Mouse (Mus musculus) kidney, embryonic 15.5 days (tissue): ENCODE results near the gene Fibp. TPM values are rescaled to one million over a fixed set of nuclear protein-coding genes. Genes with fewer than 3 reads are reported as not detected.
A peak's percentile ranks its signal among the peaks of the same experiment; 100 is the strongest.

Experiments used
- ATAC-seq: fragments of 200-750 bp; cut with Nextera tagmentation; replicated peaks from 2 replicates; pipeline ENCODE4 v1.8.0; 2017; ENCODE audit warnings: moderate TSS enrichment; ENCODE audit not compliant: low FRiP score
- H3K27ac ChIP-seq: fragments of 300-500 bp; sonication (generic); 2 replicates; pipeline ENCODE4 v1.5.1; 2015; ENCODE audit warnings: mild to moderate bottlenecking, inconsistent platforms
- H3K27me3 ChIP-seq: fragments of 300-500 bp; sonication (generic); 2 replicates; pipeline ENCODE4 v1.6.1; 2015; ENCODE audit warnings: inconsistent platforms
- H3K36me3 ChIP-seq: fragments of 300-500 bp; sonication (generic); 2 replicates; pipeline ENCODE4 v1.6.1; 2015; ENCODE audit warnings: inconsistent platforms
- H3K4me1 ChIP-seq: fragments of 300-500 bp; sonication (generic); 2 replicates; pipeline ENCODE4 v1.6.1; 2015; ENCODE audit warnings: inconsistent platforms
- H3K4me2 ChIP-seq: fragments of 300-500 bp; sonication (generic); 2 replicates; pipeline ENCODE4 v1.6.1; 2015; ENCODE audit warnings: moderate library complexity, mild to moderate bottlenecking, inconsistent platforms
- H3K4me3 ChIP-seq: fragments of 300-500 bp; sonication (generic); replicated peaks from 2 replicates; pipeline ENCODE4 v1.5.1; 2015; ENCODE audit warnings: mild to moderate bottlenecking, inconsistent platforms
- H3K9ac ChIP-seq: fragments of 300-500 bp; sonication (generic); 2 replicates; pipeline ENCODE4 v1.6.1; 2015; ENCODE audit warnings: mild to moderate bottlenecking, inconsistent platforms
- H3K9me3 ChIP-seq: fragments of 300-500 bp; sonication (generic); replicated peaks from 2 replicates; pipeline ENCODE4 v1.6.1; 2016; ENCODE audit warnings: inconsistent platforms
- WGBS: fragments of 180-500 bp; shearing (Covaris S2); methylation state at CpG from one replicate; pipeline ENCODE4 v1.1.7; 2015; ENCODE audit warnings: mixed read lengths; 5-methylcytosine and 5-hydroxymethylcytosine counted together
- polyA plus RNA-seq: library from polyadenylated mRNA; unstranded; fragments of >200 nt; fragmentation: Nextera tagmentation; extraction: Ambion mirVana; gene quantifications from 2 replicates; pipeline ENCODE4 v1.2.1, GENCODE M21; 2015

Gene Fibp
- polyA plus RNA-seq, 1 experiment from 2014 or later: 128 TPM

DNA sequence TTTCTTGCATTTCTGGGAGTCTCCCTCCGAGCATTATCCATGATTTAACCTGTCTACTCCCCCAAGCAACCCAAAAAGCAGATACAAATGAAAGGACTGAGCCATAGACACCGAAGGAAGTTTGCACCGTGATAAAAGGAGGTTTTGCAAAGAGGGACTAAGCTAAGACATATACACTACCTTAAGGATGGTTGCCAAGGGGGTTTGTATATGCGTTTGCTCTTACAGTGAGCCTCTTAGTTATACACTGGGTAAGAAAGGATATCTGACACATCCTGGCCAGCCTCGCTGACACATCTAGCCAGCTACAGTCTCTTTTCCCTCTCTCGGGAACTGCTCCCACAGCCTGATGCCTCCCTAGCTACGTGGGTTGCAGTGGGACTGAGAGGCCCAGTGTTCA, 26.5 kb upstream of the Fibp start:
- no peak for ATAC-seq
- Histone ChIP-seq H3K4me3 (peak overlapping the region; percentile 41), H3K4me2 (peak overlapping the region; percentile 78), H3K27me3 (no peaks in the 10 kb centered on the region), H3K9me3 (no peaks in the 10 kb centered on the region), H3K4me1 (peaks cover 19% of the 10 kb centered on the region), H3K36me3 (no peaks in the 10 kb centered on the region), H3K9ac (peak overlapping the region; percentile 42; the same call in 1 of the 2 replicates), H3K27ac (peak overlapping the region; percentile 82)
- 62% methylated on average over 7 of the region's 7 CpGs for WGBS

DNA sequence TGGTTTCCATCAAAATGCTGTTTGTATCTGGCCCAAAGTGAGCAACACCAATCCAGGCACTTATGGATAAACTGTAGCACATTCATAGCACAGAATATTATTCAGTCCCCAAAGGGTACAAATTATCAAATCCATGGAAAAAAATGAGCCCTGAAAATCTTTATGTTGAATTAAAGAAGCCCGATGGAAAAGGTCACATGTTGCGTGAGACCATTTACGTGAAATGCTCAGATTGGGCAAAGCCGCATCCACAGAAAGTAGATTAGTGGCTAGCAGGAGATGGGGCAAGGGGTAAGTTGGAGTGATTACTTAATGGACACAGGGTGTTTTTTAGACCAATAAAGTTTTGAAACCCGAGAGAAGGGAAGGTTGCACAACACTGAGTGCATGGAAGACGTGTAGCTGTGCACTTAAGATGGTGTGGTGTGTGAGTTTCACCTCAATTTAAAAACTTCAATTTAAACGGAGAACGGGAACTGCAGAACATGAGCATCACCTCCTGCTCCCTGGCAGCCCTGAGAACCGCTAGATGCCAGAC, 16.0 kb upstream of the Fibp start:
- H3K27ac ChIP-seq: no peak overlapping the region
- H3K4me3 ChIP-seq: no peak overlapping the region
- 63% methylated on average over 9 of the region's 9 CpGs for WGBS
- peak overlapping the region; percentile 23; the same call in 1 of the 2 replicates for H3K4me2 ChIP-seq
- no peaks in the 10 kb centered on the region for H3K36me3 ChIP-seq
- no peak overlapping the region for H3K9ac ChIP-seq
- peaks cover 44% of the 10 kb centered on the region for H3K27me3 ChIP-seq
- peaks cover 5% of the 10 kb centered on the region; the same call in 1 of the 2 replicates for H3K9me3 ChIP-seq
- ATAC-seq: no peak
- peaks cover 28% of the 10 kb centered on the region for H3K4me1 ChIP-seq

DNA sequence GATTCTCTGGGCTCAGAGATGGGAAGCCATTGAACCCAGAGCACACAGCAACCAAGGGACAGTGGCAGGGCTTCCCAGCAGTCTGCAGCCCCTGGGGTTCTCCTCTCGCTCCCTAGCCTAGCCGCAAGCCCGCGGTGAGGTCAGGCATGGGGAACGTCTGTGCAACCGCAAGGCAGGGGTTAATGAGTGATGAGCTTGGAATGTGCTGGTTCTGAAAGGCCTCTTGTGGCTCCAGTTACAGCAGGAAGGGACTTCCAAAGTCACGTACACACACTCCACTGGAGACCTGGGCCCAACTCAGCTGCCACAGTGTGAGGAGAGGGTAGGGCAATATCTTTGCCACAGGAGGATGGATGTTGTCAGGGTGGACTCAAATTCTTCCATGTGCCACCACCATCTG, 15.5 kb upstream of the Fibp start:
- Histone ChIP-seq H3K9ac (no peak overlapping the region), H3K4me3 (no peak overlapping the region; the same call in 1 of the 2 replicates), H3K4me1 (peaks cover 28% of the 10 kb centered on the region), H3K36me3 (no peaks in the 10 kb centered on the region), H3K27me3 (peaks cover 50% of the 10 kb centered on the region), H3K27ac (no peak overlapping the region), H3K9me3 (peaks cover 5% of the 10 kb centered on the region; the same call in 1 of the 2 replicates), H3K4me2 (peak overlapping the region; percentile 23; the same call in 1 of the 2 replicates)
- 18% methylated on average over 7 of the region's 7 CpGs for WGBS
- no peak for ATAC-seq

DNA sequence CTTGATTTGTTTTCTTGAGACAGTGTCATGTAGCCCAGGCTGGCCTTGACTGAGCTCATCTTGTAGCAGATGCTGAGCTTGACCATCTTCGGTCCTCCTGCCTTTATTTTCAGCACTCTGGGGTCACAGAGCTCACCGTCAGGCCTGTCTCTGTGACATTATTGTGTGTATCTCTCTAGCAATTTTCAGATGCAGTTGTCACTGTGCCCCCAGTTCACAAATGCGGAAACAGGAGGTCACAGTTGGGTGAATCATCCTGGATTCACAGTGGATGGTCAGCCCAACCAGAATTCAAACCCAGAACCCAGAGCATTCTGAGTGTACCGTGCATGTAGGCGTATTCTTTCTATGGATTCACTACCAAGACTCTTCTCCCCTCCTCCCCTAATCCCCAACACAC, 14.7 kb upstream of the Fibp start:
- H3K4me2 ChIP-seq: no peak overlapping the region
- H3K9ac ChIP-seq: no peak overlapping the region
- ATAC-seq: no peak
- no peak overlapping the region for H3K27ac ChIP-seq
- 84% methylated on average over 5 of the region's 5 CpGs for whole genome bisulfite sequencing
- peaks cover 28% of the 10 kb centered on the region for H3K4me1 ChIP-seq
- H3K36me3 ChIP-seq: no peaks in the 10 kb centered on the region
- H3K27me3 ChIP-seq: peaks cover 57% of the 10 kb centered on the region
- no peaks in the 10 kb centered on the region for H3K9me3 ChIP-seq
- no peak overlapping the region for H3K4me3 ChIP-seq

DNA sequence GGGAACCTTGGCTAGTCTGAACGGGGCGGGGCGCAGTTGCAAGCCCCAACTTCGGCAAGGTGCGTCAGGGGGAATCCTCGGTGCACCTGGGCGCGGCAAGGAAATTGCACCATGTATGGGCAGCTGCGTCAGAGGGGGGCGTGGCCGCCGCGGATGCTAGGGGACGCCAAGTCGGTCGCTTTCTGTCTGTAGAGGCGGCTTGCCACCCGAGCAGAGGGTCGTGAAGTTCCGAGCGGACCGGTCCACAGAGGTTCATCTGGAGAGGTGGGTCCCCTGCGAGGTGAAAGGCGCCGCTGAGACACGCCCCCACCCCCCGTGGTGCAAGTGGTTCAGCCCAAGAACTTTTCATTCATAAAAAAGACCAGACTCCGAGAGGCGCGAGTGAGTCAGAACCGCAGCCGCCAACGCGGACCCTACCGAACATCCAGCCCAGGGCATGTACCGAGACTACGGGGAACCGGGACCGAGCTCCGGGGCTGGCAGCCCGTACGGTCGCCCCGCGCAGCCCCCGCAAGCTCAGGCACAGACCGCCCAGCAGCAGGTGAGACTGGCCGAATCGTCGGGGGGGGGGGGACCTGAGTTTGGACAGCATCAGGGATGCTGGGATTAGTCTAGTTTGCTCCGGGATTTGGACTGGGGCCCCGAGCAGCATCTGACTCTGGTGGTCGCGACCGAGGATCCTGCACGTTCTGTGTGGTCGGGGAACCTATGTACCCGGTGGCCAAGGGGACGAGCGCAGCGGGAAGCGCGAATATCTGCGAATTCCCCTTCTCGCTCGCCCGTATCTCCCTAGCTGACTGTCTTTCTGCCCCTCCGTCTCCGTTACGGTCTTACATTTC, 12.7 kb upstream of the Fibp start, which contains the start of gene Fosl1:
Gene Fosl1, plus strand, starts transcription at position 33 of the 839 bp plus-strand sequence.
- H3K4me3 ChIP-seq: peak within 1 kb of the TSS; percentile 58
- peak within 1 kb of the TSS; percentile 40 for H3K9ac ChIP-seq
- peak; percentile 46 for ATAC-seq

DNA sequence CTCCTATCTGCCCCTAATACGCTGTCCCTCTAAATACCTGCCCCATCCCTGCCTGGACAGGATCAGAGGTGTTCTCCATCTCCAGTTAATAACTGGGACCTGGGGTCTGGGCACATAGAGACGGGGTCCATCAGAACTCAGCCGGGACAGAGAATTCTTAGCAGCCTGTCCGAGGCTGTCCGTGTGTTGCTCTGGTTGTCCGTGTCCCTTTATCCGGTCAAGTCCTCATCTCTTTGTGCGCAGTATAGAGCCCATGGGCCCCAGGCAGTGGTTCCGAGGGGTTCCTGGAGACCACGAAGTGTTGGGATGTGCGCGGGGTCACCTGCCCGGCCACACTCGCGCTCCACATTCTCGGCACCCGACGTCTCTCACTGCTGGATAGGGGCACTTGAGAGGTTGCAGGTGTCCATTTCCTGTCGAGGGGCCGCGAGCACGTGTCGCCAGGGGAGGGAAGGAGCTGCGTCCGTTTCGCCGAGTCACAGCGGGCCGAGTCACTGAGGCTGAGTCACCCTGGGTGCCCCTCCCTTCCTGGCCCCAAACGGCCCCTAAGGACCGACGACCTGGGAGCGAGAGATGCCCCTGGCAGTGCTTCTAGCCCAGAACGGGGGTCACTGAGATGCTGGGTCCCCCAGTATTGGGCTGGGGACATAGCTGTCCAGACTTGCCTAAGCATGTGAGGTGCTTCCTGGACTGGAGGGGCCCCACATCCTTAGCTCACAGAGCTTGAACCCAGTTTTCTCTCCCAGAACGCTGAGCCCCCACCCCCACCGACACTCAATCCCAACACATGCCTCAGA, 11.9 kb upstream of the Fibp start:
- 0 out of 2 replicates have a peak, but pooled peaks have one; percentile 20 for ATAC-seq
- Histone ChIP-seq H3K9me3 (no peaks in the 10 kb centered on the region), H3K27me3 (peaks cover 59% of the 10 kb centered on the region), H3K4me3 (peak overlapping the region; percentile 58), H3K4me2 (peak overlapping the region; percentile 98), H3K36me3 (peaks cover under 1% of the 10 kb centered on the region; the same call in 1 of the 2 replicates), H3K9ac (peak overlapping the region; percentile 40; the same call in 1 of the 2 replicates), H3K27ac (no peak overlapping the region), H3K4me1 (peaks cover 28% of the 10 kb centered on the region)
- 5% methylated on average over 36 of the region's 36 CpGs for WGBS

More for the DNA sequence above, 12.7 kb upstream of the Fibp start, which contains the start of gene Fosl1:
- H3K27me3 ChIP-seq: peaks cover 59% of the 10 kb centered on the region
- no peak within 1 kb of the TSS for H3K27ac ChIP-seq
- peak within 1 kb of the TSS; percentile 98 for H3K4me2 ChIP-seq
- H3K9me3 ChIP-seq: no peaks in the 10 kb centered on the region
- under 1% methylated on average over 70 of the region's 70 CpGs for WGBS
- H3K4me1 ChIP-seq: peaks cover 28% of the 10 kb centered on the region
- no peaks in the 10 kb centered on the region for H3K36me3 ChIP-seq

DNA sequence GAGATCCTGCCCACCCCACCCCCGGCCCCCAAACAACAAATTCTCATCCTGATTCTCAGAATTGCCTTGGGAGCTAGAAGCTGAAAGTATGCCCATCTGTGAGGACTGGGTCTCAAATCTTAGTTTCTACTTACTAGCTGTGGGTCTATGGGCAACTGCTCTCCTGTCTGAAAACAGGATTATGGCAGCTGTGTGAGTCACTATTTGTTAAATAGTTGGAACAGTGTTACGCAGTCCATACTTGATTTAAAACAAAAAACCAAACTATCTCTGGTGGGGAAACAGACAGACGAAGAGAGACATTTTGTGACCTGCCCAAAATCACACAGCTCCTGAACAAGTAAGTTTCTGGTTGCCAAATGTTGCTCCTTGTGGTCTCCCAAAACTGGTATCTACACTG, 10.7 kb upstream of the Fibp start:
- 89% methylated on average over 3 of the region's 3 CpGs for WGBS

DNA sequence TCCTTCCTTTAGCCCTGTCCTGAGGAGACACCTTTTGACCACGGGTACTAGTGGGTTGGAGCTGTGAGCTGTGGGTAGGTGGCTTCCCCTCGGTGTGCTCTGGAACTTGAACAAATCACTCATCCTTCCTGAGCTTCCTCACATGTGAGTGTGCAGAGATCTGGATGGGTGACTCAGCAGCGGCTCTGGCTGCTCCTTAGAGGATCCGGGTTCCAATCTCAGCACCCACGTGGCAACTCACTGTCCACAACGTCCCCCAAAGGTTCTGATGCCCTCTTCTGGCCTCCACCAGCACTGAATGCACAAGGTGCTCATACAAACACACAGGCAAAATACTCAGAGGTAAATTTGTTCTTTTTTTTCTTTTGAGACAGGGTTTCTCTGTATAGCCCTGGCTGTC, 8.6 kb upstream of the Fibp start:
- peaks cover 48% of the 10 kb centered on the region for H3K4me1 ChIP-seq
- H3K9me3 ChIP-seq: no peaks in the 10 kb centered on the region
- WGBS: 78% methylated on average over 6 of the region's 6 CpGs
- H3K9ac ChIP-seq: no peak overlapping the region
- H3K4me3 ChIP-seq: no peak overlapping the region
- H3K4me2 ChIP-seq: no peak overlapping the region
- H3K27ac ChIP-seq: no peak overlapping the region
- H3K27me3 ChIP-seq: peaks cover 42% of the 10 kb centered on the region
- H3K36me3 ChIP-seq: peaks cover 13% of the 10 kb centered on the region
- no peak for ATAC-seq

More for the DNA sequence above, 10.7 kb upstream of the Fibp start:
- peaks cover 54% of the 10 kb centered on the region for H3K27me3 ChIP-seq
- ATAC-seq: no peak
- no peak overlapping the region for H3K27ac ChIP-seq
- no peaks in the 10 kb centered on the region for H3K9me3 ChIP-seq
- peaks cover 11% of the 10 kb centered on the region for H3K36me3 ChIP-seq
- H3K4me1 ChIP-seq: peaks cover 33% of the 10 kb centered on the region
- no peak overlapping the region for H3K4me2 ChIP-seq
- H3K9ac ChIP-seq: no peak overlapping the region
- H3K4me3 ChIP-seq: no peak overlapping the region

DNA sequence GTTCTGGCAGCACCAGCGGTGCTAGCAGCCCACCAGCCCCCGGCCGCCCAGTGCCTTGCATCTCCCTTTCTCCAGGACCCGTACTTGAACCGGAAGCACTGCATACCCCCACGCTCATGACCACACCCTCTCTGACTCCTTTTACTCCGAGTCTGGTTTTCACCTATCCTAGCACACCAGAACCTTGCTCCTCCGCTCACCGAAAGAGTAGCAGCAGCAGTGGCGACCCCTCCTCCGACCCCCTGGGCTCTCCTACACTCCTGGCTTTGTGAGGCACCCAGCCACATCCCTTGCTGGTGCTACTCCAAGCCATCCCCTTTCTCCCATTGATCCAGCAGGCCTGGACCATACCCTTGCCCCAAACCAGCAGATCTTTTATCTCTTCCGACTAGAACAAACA, 5.4 kb upstream of the Fibp start:
- Histone ChIP-seq H3K4me2 (peak overlapping the region; percentile 95), H3K27ac (no peak overlapping the region; the same call in 1 of the 2 replicates), H3K9ac (peak overlapping the region; percentile 6), H3K9me3 (no peaks in the 10 kb centered on the region), H3K27me3 (peaks cover 11% of the 10 kb centered on the region), H3K4me3 (peak overlapping the region; percentile 68), H3K4me1 (peaks cover 45% of the 10 kb centered on the region), H3K36me3 (peaks cover 13% of the 10 kb centered on the region)
- no peak for ATAC-seq
- 66% methylated on average over 12 of the region's 12 CpGs for WGBS

DNA sequence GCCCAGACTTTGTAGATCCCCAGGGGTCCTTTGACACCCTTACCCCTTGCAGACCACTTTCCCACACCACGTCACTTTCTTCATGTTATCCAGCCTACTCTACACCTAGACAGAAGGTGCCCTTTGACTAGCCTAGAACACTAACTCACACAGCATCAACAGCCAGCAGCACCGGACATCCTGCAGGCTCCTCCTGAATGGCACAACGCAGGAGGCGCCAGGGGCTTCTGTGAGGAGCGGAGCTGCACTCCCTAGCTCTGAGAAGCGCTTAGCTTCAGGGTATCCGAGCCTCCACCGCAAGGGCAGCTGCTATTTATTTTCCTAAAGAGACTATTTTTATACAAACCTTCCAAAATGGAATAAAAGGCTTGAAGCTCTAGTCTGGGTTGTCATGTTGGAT, 4.8 kb upstream of the Fibp start:
- Histone ChIP-seq H3K4me3 (peak overlapping the region; percentile 68), H3K9ac (peak overlapping the region; percentile 6; the same call in 1 of the 2 replicates), H3K9me3 (no peaks in the 10 kb centered on the region), H3K36me3 (peaks cover 13% of the 10 kb centered on the region), H3K27me3 (peaks cover 6% of the 10 kb centered on the region; the same call in 1 of the 2 replicates), H3K27ac (peak overlapping the region; percentile 92), H3K4me2 (peak overlapping the region; percentile 95), H3K4me1 (peaks cover 47% of the 10 kb centered on the region)
- 55% methylated on average over 8 of the region's 8 CpGs for WGBS
- ATAC-seq: no peak

DNA sequence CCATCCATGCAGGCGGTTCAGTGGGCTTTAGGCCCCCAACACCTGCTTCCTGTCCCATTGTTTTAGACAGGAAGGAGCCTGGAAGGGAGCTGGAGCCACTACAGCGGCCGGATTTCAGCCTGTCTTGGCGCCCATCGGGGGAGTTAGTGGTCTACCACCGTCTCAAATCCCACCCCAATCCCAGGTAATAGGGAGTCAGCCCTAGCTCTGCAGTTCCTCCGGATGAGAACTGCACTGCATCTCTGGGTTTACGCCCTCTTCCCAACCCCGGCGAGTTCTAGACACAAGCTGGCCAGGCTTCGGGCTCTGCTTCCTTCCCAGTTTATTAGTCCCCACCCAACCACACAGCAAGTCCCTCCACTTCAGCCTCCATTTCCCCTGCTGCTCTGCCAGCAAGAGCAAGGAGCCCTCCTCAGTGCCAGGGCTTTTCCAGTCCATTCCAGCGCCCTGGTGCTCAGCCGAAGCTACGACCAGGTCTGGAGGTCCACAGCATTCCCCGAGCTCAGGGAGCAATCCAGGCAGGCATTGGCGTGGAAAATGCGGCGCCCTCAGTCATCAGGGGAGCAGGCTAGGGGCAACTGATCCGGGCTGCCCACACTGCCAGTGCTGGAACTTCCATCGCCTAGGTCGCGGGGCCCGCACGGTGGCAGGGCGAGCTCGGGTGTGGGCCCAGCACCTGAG, 4.0 kb upstream of the Fibp start:
- peak overlapping the region; percentile 68 for H3K4me3 ChIP-seq
- H3K27ac ChIP-seq: peak overlapping the region; percentile 92
- peaks cover 13% of the 10 kb centered on the region for H3K36me3 ChIP-seq
- H3K9ac ChIP-seq: peak overlapping the region; percentile 82
- H3K4me2 ChIP-seq: peak overlapping the region; percentile 95
- ATAC-seq: no peak; the same call in 1 of the 2 replicates
- H3K9me3 ChIP-seq: no peaks in the 10 kb centered on the region
- WGBS: 3% methylated on average over 24 of the region's 26 CpGs
- H3K4me1 ChIP-seq: peaks cover 53% of the 10 kb centered on the region
- H3K27me3 ChIP-seq: 0 out of 2 replicates have a peak, but pooled peaks cover 2% of the 10 kb centered on the region
